Mouse (Mus musculus) lung, postnatal 0 days (tissue): ENCODE measurements around the gene Rsc1a1. TPM values are rescaled to one million over a fixed set of nuclear protein-coding genes. Genes with fewer than 3 reads are reported as not detected.

Source experiments
- ATAC-seq: fragments of 200-750 bp; cut with Nextera tagmentation; 2 replicates; pipeline ENCODE4 v1.8.0; 2017; ENCODE audit warnings: moderate library complexity
- DNase-seq: peaks from one replicate; pipeline ENCODE4 v3.0.0-alpha.2; 2016; ENCODE audit warnings: low spot score
- H3K27ac ChIP-seq: fragments of 300-500 bp; sonication (generic); 2 replicates; pipeline ENCODE4 v1.5.1; 2014; ENCODE audit warnings: antibody characterized with exemption, mild to moderate bottlenecking, low read length, mixed read lengths
- H3K27me3 ChIP-seq: fragments of 300-500 bp; sonication (generic); replicated peaks from 2 replicates; pipeline ENCODE4 v1.6.1; 2014; ENCODE audit warnings: low read length, mixed read lengths; ENCODE audit not compliant: insufficient read depth
- H3K36me3 ChIP-seq: fragments of 300-500 bp; sonication (generic); 2 replicates; pipeline ENCODE4 v1.6.1; 2014; ENCODE audit warnings: low read length, mixed read lengths; ENCODE audit not compliant: insufficient read depth
- H3K4me1 ChIP-seq: fragments of 300-500 bp; sonication (generic); 2 replicates; pipeline ENCODE4 v1.6.1; 2014; ENCODE audit warnings: antibody characterized with exemption, low read depth, low read length, mixed read lengths; ENCODE audit not compliant: insufficient read depth
- H3K4me2 ChIP-seq: fragments of 300-500 bp; sonication (generic); replicated peaks from 2 replicates; pipeline ENCODE4 v1.6.1; 2014; ENCODE audit warnings: low read depth, mild to moderate bottlenecking, low read length, moderate library complexity, mixed read lengths
- H3K4me3 ChIP-seq: fragments of 300-500 bp; sonication (generic); 2 replicates; pipeline ENCODE4 v1.5.1; 2014; ENCODE audit warnings: low read depth, low read length
- H3K9ac ChIP-seq: fragments of 300-500 bp; sonication (generic); replicated peaks from 2 replicates; pipeline ENCODE4 v1.6.1; 2014; ENCODE audit warnings: low read depth, mild to moderate bottlenecking
- H3K9me3 ChIP-seq: fragments of 300-500 bp; sonication (generic); 2 replicates; pipeline ENCODE4 v1.6.1; 2016; ENCODE audit warnings: low read length, mixed read lengths
- CTCF ChIP-seq: IDR thresholded peaks from 2 replicates; pipeline ENCODE4 v1.5.1; 2016; ENCODE audit warnings: antibody characterized with exemption, mild to moderate bottlenecking
- EP300 ChIP-seq: IDR thresholded peaks from 2 replicates; pipeline ENCODE4 v1.6.1; 2016; ENCODE audit warnings: antibody characterized with exemption, mild to moderate bottlenecking, control low read depth
- WGBS: fragments of 180-500 bp; shearing (Covaris S2); extraction: QIAGEN DNeasy Blood & Tissue Kit; methylation state at CpG from one replicate; pipeline ENCODE4 v1.1.7; 2014; 5-methylcytosine and 5-hydroxymethylcytosine counted together
- polyA plus RNA-seq: library from polyadenylated mRNA; unstranded; fragments of >200 nt; fragmentation: Nextera tagmentation; extraction: Ambion mirVana; gene quantifications from 2 replicates; pipeline ENCODE4 v1.2.1, GENCODE M21; 2015

The Rsc1a1 gene
- not detected in 2 replicates for polyA plus RNA-seq

DNA sequence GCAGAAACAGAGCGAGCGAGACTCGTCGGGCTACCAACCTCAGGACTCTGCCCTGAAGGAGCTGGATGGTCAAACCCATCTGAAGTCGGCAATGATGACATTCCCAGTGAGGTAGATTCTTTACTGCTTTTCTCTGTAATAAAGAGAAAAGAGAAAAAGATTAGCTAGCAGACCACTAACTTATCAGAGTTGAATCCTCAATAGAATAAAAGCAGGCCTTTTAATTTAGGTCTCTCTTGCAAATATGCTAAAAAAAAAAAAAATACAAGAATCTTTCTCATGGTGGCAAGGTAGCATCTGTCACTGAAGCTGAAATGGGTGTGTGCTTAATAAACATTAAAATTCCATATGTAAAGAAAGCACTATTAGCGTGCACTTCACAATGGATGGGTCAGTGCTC is at the start of gene Rsc1a1:
Gene Rsc1a1, minus strand, starts transcription at position 101 of the 400 bp plus-strand sequence.
- H3K27ac ChIP-seq, result no peak within 1 kb of the TSS
- TF ChIP-seq EP300, result no peak
- TF ChIP-seq CTCF, result no peak
- no peak for DNase-seq
- 91% methylated on average over 6 of the region's 6 CpGs for WGBS
- H3K36me3 ChIP-seq, result peaks cover 30% of the 10 kb centered on the region; the same call in 1 of the 2 replicates
- no peaks in the 10 kb centered on the region for H3K9me3 ChIP-seq
- peaks cover 5% of the 10 kb centered on the region; the same call in 1 of the 2 replicates for H3K4me1 ChIP-seq
- H3K27me3 ChIP-seq, result no peaks in the 10 kb centered on the region
- H3K9ac ChIP-seq, result no peak within 1 kb of the TSS
- H3K4me3 ChIP-seq, result no peak within 1 kb of the TSS
- no peak within 1 kb of the TSS for H3K4me2 ChIP-seq
- ATAC-seq, result no peak

DNA sequence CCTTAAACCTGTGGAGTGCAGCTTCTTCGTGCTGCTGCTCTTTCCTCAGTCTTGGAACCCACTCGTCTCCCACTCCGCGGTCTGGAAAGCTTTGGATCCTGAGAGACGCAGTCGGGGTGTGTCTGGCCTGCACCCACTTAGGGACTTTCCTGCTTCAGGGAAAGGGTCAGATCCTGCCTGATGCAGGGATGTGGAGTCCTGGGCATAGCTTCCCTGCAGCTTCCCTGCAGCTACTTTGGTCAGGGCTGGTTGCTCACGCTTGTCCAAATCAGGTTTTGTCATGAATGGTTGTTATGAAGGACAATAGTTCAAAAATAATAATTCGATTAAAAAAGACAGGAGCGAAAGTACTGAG is 49.8 kb upstream of the Rsc1a1 start:
- no peak for TF ChIP-seq CTCF
- TF ChIP-seq EP300, result no peak
- no peak; the same call in 1 of the 2 replicates for ATAC-seq
- no peak overlapping the region for H3K27ac ChIP-seq

DNA sequence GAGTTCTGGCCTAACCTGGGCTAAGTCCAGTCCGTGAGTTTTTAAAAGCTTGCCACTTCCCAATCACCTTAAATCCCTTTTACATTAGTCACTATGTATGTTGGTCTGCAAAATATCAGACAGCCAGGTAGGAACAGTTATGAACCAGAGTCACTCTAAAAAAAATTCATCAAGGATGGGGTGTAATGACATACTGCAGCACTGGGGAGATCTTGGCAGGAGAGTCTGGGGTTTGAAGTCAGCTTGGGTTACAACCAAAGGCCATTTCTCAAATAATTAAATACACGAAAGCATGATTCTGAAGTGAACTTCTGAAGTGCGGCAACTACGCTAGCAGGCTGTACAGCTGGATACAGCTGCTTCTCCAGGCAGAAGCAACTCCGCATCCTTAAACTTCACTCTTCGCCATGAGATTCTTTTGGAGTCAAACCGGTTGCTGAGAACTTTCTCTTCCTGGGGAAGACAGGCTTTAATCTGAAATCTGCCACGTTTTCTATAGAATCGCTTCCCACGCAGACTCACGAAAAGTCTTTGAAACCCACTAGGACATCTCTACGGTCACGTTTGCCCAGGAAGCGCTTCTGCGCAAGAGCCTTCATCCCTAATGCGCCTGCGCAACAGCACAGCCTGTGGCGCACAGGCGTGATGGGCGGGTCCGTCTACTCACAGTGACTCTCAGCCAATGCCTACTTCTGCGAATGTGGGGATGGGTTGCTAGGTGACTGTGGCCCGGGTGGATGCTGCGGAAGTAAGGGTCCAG is 49.2 kb upstream of the Rsc1a1 start:
- ATAC-seq, result peak; percentile 98
- no peaks in the 10 kb centered on the region for H3K4me1 ChIP-seq
- H3K9ac ChIP-seq, result no peak overlapping the region
- WGBS, result 5% methylated on average over 24 of the region's 24 CpGs
- no peaks in the 10 kb centered on the region for H3K27me3 ChIP-seq
- peak overlapping the region; percentile 55 for H3K4me2 ChIP-seq
- no peaks in the 10 kb centered on the region for H3K36me3 ChIP-seq
- peak; percentile 95 for DNase-seq
- TF ChIP-seq CTCF (no peak), EP300 (no peak)
- peak overlapping the region; percentile 16; the same call in 1 of the 2 replicates for H3K4me3 ChIP-seq
- no peaks in the 10 kb centered on the region for H3K9me3 ChIP-seq
- peak overlapping the region; percentile 23; the same call in 1 of the 2 replicates for H3K27ac ChIP-seq

More for the DNA sequence above, 49.8 kb upstream of the Rsc1a1 start:
- Histone ChIP-seq H3K36me3 (no peaks in the 10 kb centered on the region), H3K9me3 (no peaks in the 10 kb centered on the region), H3K4me2 (peak overlapping the region; percentile 55), H3K4me3 (no peak overlapping the region), H3K4me1 (no peaks in the 10 kb centered on the region), H3K27me3 (no peaks in the 10 kb centered on the region), H3K9ac (no peak overlapping the region)
- no peak for DNase-seq
- WGBS, result 29% methylated on average over 9 of the region's 9 CpGs

DNA sequence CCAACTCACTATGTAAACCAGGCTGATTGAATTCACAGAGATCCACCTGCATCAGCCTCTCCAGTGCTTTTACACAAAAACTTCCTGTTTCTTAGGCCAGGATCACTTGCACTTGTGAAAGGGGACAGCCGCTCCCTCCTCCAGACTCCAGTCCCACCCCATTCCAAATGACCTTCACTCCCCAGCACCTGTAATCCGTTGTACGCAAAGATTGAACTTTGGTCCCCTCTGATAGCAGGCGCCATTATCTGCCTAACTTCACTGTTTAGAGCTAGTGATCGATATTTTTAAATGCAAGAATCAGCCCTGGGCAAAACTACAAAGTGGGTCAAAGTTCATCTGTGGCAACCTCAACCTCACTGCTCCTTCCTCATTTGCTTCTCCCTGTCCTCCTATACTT is 46.4 kb upstream of the Rsc1a1 start:
- 80% methylated on average over 5 of the region's 5 CpGs for WGBS
- no peak overlapping the region for H3K9ac ChIP-seq
- no peak for DNase-seq

GRCm38 (mm10) chr4:141730401-141730800 is 45.0 kb upstream of the Rsc1a1 start:
- Histone ChIP-seq H3K27ac (no peak overlapping the region), H3K9me3 (no peaks in the 10 kb centered on the region), H3K4me1 (no peaks in the 10 kb centered on the region), H3K36me3 (no peaks in the 10 kb centered on the region), H3K4me3 (no peak overlapping the region), H3K9ac (no peak overlapping the region), H3K27me3 (no peaks in the 10 kb centered on the region), H3K4me2 (no peak overlapping the region)
- no peak for DNase-seq
- WGBS, result 81% methylated on average over 13 of the region's 13 CpGs
- no peak for ATAC-seq
- no peak for TF ChIP-seq EP300
- no peak for TF ChIP-seq CTCF

More for the DNA sequence above, 46.4 kb upstream of the Rsc1a1 start:
- Histone ChIP-seq H3K9me3 (no peaks in the 10 kb centered on the region), H3K4me2 (no peak overlapping the region), H3K27ac (no peak overlapping the region), H3K36me3 (no peaks in the 10 kb centered on the region), H3K27me3 (no peaks in the 10 kb centered on the region), H3K4me1 (no peaks in the 10 kb centered on the region), H3K4me3 (no peak overlapping the region)
- no peak for ATAC-seq
- no peak for TF ChIP-seq EP300
- TF ChIP-seq CTCF, result no peak

GRCm38 (mm10) chr4:141729266-141729665 is 43.9 kb upstream of the Rsc1a1 start:
- ATAC-seq (no peak), DNase-seq (no peak)
- Histone ChIP-seq H3K4me3 (no peak overlapping the region), H3K4me1 (no peaks in the 10 kb centered on the region), H3K9me3 (no peaks in the 10 kb centered on the region), H3K36me3 (no peaks in the 10 kb centered on the region), H3K9ac (no peak overlapping the region), H3K27ac (no peak overlapping the region), H3K27me3 (no peaks in the 10 kb centered on the region), H3K4me2 (no peak overlapping the region)
- WGBS, result 85% methylated on average over 3 of the region's 3 CpGs
- TF ChIP-seq CTCF (no peak), EP300 (no peak)
